Mouse (Mus musculus): ENCODE measurements at regions not wholly inside any gene's neighbourhood (a gene's known extent, or its start where the extent isn't known, plus 50 kb on each side); places are given as distances from the start of the nearest gene placed in this dataset.

DNA sequence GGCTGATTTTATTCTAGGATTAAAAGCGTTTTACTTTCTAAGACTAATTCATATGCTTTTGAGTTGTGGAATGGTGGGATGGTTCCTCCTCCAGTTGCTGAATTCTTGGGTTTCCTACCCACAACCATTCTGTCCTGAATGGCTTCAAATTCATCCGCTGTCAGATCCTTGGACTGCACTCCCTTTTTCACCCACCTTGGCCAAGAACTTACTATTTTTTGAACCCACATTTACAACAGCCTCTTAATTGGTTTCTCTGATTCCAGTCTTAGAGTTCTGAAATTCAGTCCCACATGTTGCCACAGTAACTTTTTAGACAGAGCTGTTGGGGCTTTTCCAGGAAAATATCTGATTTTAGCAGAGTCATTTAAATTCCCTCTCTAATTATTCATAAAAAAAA is 177.0 kb upstream of the Hs3st4 start:
- H3K9ac ChIP-seq (ENCODE audit: low read depth, low read length) = no peak overlapping the region
- intact Hi-C loops (cut with DNase I) = no loop called here
- no peaks in the 10 kb centered on the region for H3K79me2 ChIP-seq (replicated peaks; ENCODE audit: control insufficient read depth, insufficient read depth, low read length)
- no peak overlapping the region for H3K4me3 ChIP-seq
- no peaks in the 10 kb centered on the region for H3K27me3 ChIP-seq (ENCODE audit: control insufficient read depth, insufficient read depth, low read length)
- H3K4me1 ChIP-seq (ENCODE audit: control insufficient read depth, insufficient read depth, low read length) = no peaks in the 10 kb centered on the region
- 79% methylated on average over 2 of the region's 2 CpGs for WGBS
- TF ChIP-seq EP300 (IDR thresholded peaks at IDR 0.05; ENCODE audit: insufficient read depth, low read depth, low read length) (no peak), CTCF (IDR thresholded peaks at IDR 0.05) (no peak), POLR2A (IDR thresholded peaks at IDR 0.05; ENCODE audit: insufficient read depth, low read depth, low read length) (no peak)
- no peak overlapping the region for H3K27ac ChIP-seq
- DNase-seq = no peak
- H3K36me3 ChIP-seq (ENCODE audit: control insufficient read depth, insufficient read depth, low read length) = no peaks in the 10 kb centered on the region

DNA sequence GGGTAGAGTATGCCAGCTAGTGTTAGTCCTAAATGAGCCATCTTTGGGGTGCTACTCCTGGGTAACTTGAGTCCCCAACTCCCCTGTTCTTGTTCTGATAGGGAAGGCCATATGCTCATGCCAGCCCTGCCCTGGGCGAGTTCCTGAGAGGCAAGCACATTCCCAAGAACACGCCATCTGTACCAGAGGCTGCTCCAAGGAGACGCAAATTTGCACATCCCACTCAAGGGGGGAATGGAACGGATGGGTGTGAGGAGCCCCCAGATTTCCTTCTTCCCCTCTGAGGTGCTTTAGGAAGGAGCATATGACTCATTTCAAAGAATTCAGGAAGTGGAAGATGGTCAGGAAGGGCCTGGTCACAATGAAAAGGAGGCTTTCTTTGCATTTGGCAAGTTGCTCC is 158.7 kb upstream of the Hs3st4 start:
- Histone ChIP-seq H3K4me3 (no peak overlapping the region), H3K79me2 (replicated peaks; ENCODE audit: control insufficient read depth, insufficient read depth, low read length) (no peaks in the 10 kb centered on the region), H3K27ac (no peak overlapping the region), H3K27me3 (ENCODE audit: control insufficient read depth, insufficient read depth, low read length) (no peaks in the 10 kb centered on the region), H3K4me1 (ENCODE audit: control insufficient read depth, insufficient read depth, low read length) (no peaks in the 10 kb centered on the region), H3K9ac (ENCODE audit: low read depth, low read length) (no peak overlapping the region), H3K36me3 (ENCODE audit: control insufficient read depth, insufficient read depth, low read length) (no peaks in the 10 kb centered on the region)
- intact Hi-C loops (cut with DNase I) = no loop called here
- DNase-seq = no peak
- TF ChIP-seq CTCF (IDR thresholded peaks at IDR 0.05) = no peak
- TF ChIP-seq POLR2A (IDR thresholded peaks at IDR 0.05; ENCODE audit: insufficient read depth, low read depth, low read length) = no peak
- TF ChIP-seq EP300 (IDR thresholded peaks at IDR 0.05; ENCODE audit: insufficient read depth, low read depth, low read length) = no peak
- WGBS = 39% methylated on average over 4 of the region's 4 CpGs

GRCm38 (mm10) chr7:123826406-123826805 is 156.3 kb upstream of the Hs3st4 start:
- Histone ChIP-seq H3K4me1 (ENCODE audit: control insufficient read depth, insufficient read depth, low read length) (no peaks in the 10 kb centered on the region), H3K4me3 (no peak overlapping the region), H3K27me3 (ENCODE audit: control insufficient read depth, insufficient read depth, low read length) (no peaks in the 10 kb centered on the region), H3K36me3 (ENCODE audit: control insufficient read depth, insufficient read depth, low read length) (no peaks in the 10 kb centered on the region), H3K27ac (no peak overlapping the region), H3K9ac (ENCODE audit: low read depth, low read length) (no peak overlapping the region), H3K79me2 (replicated peaks; ENCODE audit: control insufficient read depth, insufficient read depth, low read length) (no peaks in the 10 kb centered on the region)
- WGBS = 69% methylated on average over 5 of the region's 5 CpGs
- intact Hi-C loops (cut with DNase I) = no loop called here
- no peak for DNase-seq
- TF ChIP-seq POLR2A (IDR thresholded peaks at IDR 0.05; ENCODE audit: insufficient read depth, low read depth, low read length) (no peak), EP300 (IDR thresholded peaks at IDR 0.05; ENCODE audit: insufficient read depth, low read depth, low read length) (no peak), CTCF (IDR thresholded peaks at IDR 0.05) (no peak)

GRCm38 (mm10) chr7:123842552-123842951 is 140.1 kb upstream of the Hs3st4 start:
- no peaks in the 10 kb centered on the region for H3K4me1 ChIP-seq (ENCODE audit: control insufficient read depth, insufficient read depth, low read length)
- H3K27me3 ChIP-seq (ENCODE audit: control insufficient read depth, insufficient read depth, low read length) = no peaks in the 10 kb centered on the region
- TF ChIP-seq EP300 (IDR thresholded peaks at IDR 0.05; ENCODE audit: insufficient read depth, low read depth, low read length) (no peak), CTCF (IDR thresholded peaks at IDR 0.05) (no peak), POLR2A (IDR thresholded peaks at IDR 0.05; ENCODE audit: insufficient read depth, low read depth, low read length) (no peak)
- H3K79me2 ChIP-seq (replicated peaks; ENCODE audit: control insufficient read depth, insufficient read depth, low read length) = no peaks in the 10 kb centered on the region
- intact Hi-C loops (cut with DNase I) = no loop called here
- H3K9ac ChIP-seq (ENCODE audit: low read depth, low read length) = no peak overlapping the region
- no peak overlapping the region for H3K4me3 ChIP-seq
- no peak for DNase-seq
- H3K27ac ChIP-seq = no peak overlapping the region
- WGBS = 83% methylated on average over 7 of the region's 7 CpGs
- no peaks in the 10 kb centered on the region for H3K36me3 ChIP-seq (ENCODE audit: control insufficient read depth, insufficient read depth, low read length)

GRCm38 (mm10) chr7:123847081-123847480 is 135.6 kb upstream of the Hs3st4 start:
- H3K79me2 ChIP-seq (replicated peaks; ENCODE audit: control insufficient read depth, insufficient read depth, low read length) = no peaks in the 10 kb centered on the region
- no peak for TF ChIP-seq EP300 (IDR thresholded peaks at IDR 0.05; ENCODE audit: insufficient read depth, low read depth, low read length)
- TF ChIP-seq POLR2A (IDR thresholded peaks at IDR 0.05; ENCODE audit: insufficient read depth, low read depth, low read length) = no peak
- TF ChIP-seq CTCF (IDR thresholded peaks at IDR 0.05) = no peak
- H3K27ac ChIP-seq = no peak overlapping the region
- intact Hi-C loops (cut with DNase I) = no loop called here
- H3K4me3 ChIP-seq = no peak overlapping the region
- WGBS = 83% methylated on average over 4 of the region's 4 CpGs
- no peaks in the 10 kb centered on the region for H3K27me3 ChIP-seq (ENCODE audit: control insufficient read depth, insufficient read depth, low read length)
- no peak for DNase-seq
- no peaks in the 10 kb centered on the region for H3K36me3 ChIP-seq (ENCODE audit: control insufficient read depth, insufficient read depth, low read length)
- no peak overlapping the region for H3K9ac ChIP-seq (ENCODE audit: low read depth, low read length)
- no peaks in the 10 kb centered on the region for H3K4me1 ChIP-seq (ENCODE audit: control insufficient read depth, insufficient read depth, low read length)

DNA sequence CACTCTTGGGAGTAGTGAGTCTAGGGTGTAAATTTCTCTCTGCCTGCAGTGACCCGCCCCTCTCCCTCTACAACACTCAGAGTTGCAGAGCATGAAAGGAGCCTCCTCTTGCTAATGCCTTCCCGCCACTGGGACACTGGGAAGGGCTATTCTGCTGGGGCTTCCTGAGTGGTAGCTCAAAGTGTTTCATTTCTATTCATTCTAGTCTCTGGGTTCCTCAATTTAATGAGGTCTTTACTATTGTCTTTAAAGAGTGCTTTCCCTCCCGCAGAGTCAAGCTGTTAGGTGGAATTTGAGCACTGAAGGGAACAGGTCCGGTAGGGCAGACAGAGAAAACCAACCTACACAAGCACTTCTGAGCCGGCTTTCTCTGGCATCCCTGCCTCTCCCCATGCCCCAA is 134.0 kb upstream of the Hs3st4 start:
- H3K4me3 ChIP-seq = no peak overlapping the region
- no peaks in the 10 kb centered on the region for H3K4me1 ChIP-seq (ENCODE audit: control insufficient read depth, insufficient read depth, low read length)
- DNase-seq = no peak
- H3K79me2 ChIP-seq (replicated peaks; ENCODE audit: control insufficient read depth, insufficient read depth, low read length) = no peaks in the 10 kb centered on the region
- H3K27me3 ChIP-seq (ENCODE audit: control insufficient read depth, insufficient read depth, low read length) = no peaks in the 10 kb centered on the region
- no peak for TF ChIP-seq CTCF (IDR thresholded peaks at IDR 0.05)
- TF ChIP-seq POLR2A (IDR thresholded peaks at IDR 0.05; ENCODE audit: insufficient read depth, low read depth, low read length) = no peak
- TF ChIP-seq EP300 (IDR thresholded peaks at IDR 0.05; ENCODE audit: insufficient read depth, low read depth, low read length) = no peak
- H3K9ac ChIP-seq (ENCODE audit: low read depth, low read length) = no peak overlapping the region
- 59% methylated on average over 5 of the region's 5 CpGs for WGBS
- intact Hi-C loops (cut with DNase I) = no loop called here
- no peak overlapping the region for H3K27ac ChIP-seq
- H3K36me3 ChIP-seq (ENCODE audit: control insufficient read depth, insufficient read depth, low read length) = no peaks in the 10 kb centered on the region

Measured in heart, adult 2 months (tissue).